Mouse (Mus musculus) MEL (cell line): Measurements from ENCODE around the gene S100a10. TPM values are rescaled to one million over a fixed set of nuclear protein-coding genes. Genes with fewer than 3 reads are reported as not detected.

ENCODE experiments used
- DNase-seq: peaks from one replicate; pipeline ENCODE4 v3.0.0; 2011; ENCODE audit warnings: low read depth, low spot score
- H3K27ac ChIP-seq: 2 replicates; pipeline ENCODE4 v1.5.1; 2012; ENCODE audit warnings: low read depth, mild to moderate bottlenecking, control low read depth, low read length, moderate library complexity; ENCODE audit not compliant: control insufficient read depth
- H3K27me3 ChIP-seq, 2 experiments: fragments of 150-350 bp in 1 of 2; sonication (generic) in 1 of 2; 2 replicates each; pipeline ENCODE4 v1.6.1; 2012; ENCODE audit warnings: low read length in 2 of 2, mild to moderate bottlenecking in 2 of 2, improper control_type of control experiment in 1 of 2, moderate library complexity in 1 of 2; ENCODE audit not compliant: insufficient read depth in 2 of 2, control insufficient read depth in 1 of 2
- H3K36me3 ChIP-seq, 2 experiments: 2 replicates each; pipeline ENCODE4 v1.6.1; 2012 to 2014; ENCODE audit warnings: low read length in 2 of 2, improper control_type of control experiment in 1 of 2, inconsistent platforms in 1 of 2, mild to moderate bottlenecking in 1 of 2; ENCODE audit not compliant: insufficient read depth in 2 of 2, control insufficient read depth in 1 of 2
- H3K4me1 ChIP-seq, 2 experiments: fragments of 150-350 bp in 1 of 2; sonication (generic) in 1 of 2; 2 replicates each; pipeline ENCODE4 v1.6.1; 2012; ENCODE audit warnings: low read length in 2 of 2, improper control_type of control experiment in 1 of 2, mild to moderate bottlenecking in 1 of 2; ENCODE audit not compliant: insufficient read depth in 2 of 2, control insufficient read depth in 1 of 2
- H3K4me3 ChIP-seq, 2 experiments: fragments of 150-350 bp in 1 of 2; sonication (generic) in 1 of 2; 2 replicates each; pipeline ENCODE4 v1.5.1; 2012; ENCODE audit warnings: low read depth in 2 of 2, low read length in 2 of 2, mild to moderate bottlenecking in 2 of 2, moderate library complexity in 2 of 2, control low read depth in 1 of 2, improper control_type of control experiment in 1 of 2; ENCODE audit not compliant: control insufficient read depth in 1 of 2, insufficient read depth in 1 of 2
- H3K79me2 ChIP-seq: 2 replicates; pipeline ENCODE4 v1.6.1; 2012; ENCODE audit warnings: mild to moderate bottlenecking, low read length, moderate library complexity; ENCODE audit not compliant: control insufficient read depth, poor library complexity, insufficient read depth
- H3K9ac ChIP-seq: 2 replicates; pipeline ENCODE4 v1.6.1; 2012; ENCODE audit warnings: low read depth, mild to moderate bottlenecking, control low read depth, low read length, moderate library complexity; ENCODE audit not compliant: control insufficient read depth, poor library complexity, severe bottlenecking
- H3K9me3 ChIP-seq: fragments of 150-350 bp; sonication (generic); replicated peaks from 2 replicates; pipeline ENCODE4 v1.6.1; 2012; ENCODE audit warnings: mild to moderate bottlenecking, low read length, improper control_type of control experiment, moderate library complexity; ENCODE audit not compliant: insufficient read depth
- CHD1 ChIP-seq: IDR thresholded peaks from 2 replicates; pipeline ENCODE4 v1.6.1; 2012; ENCODE audit warnings: low read depth, mild to moderate bottlenecking, inconsistent platforms, low read length, improper control_type of control experiment
- E2F4 ChIP-seq: IDR thresholded peaks from 2 replicates; pipeline ENCODE4 v1.6.1; 2011; ENCODE audit warnings: low read depth, low read length, improper control_type of control experiment, borderline replicate concordance
- HCFC1 ChIP-seq: IDR thresholded peaks from 2 replicates; pipeline ENCODE4 v1.6.1; 2012; ENCODE audit warnings: low read depth, mild to moderate bottlenecking, inconsistent platforms, low read length, improper control_type of control experiment, moderate library complexity
- JUND ChIP-seq: IDR thresholded peaks from 2 replicates; pipeline ENCODE4 v1.6.1; 2011; ENCODE audit warnings: low read depth, mild to moderate bottlenecking, improper control_type of control experiment, low read length
- KAT2A ChIP-seq: conservative IDR thresholded peaks from 2 replicates; pipeline ENCODE4 v1.6.1; 2012; ENCODE audit warnings: low read depth, low read length, improper control_type of control experiment, inconsistent platforms
- MAFK ChIP-seq: IDR thresholded peaks from 2 replicates; pipeline ENCODE4 v1.6.1; 2011; ENCODE audit warnings: low read depth, mild to moderate bottlenecking, low read length, improper control_type of control experiment, borderline replicate concordance
- MAX ChIP-seq: IDR thresholded peaks from 2 replicates; pipeline ENCODE4 v1.6.1; 2011; ENCODE audit warnings: low read length, improper control_type of control experiment
- MAZ ChIP-seq: IDR thresholded peaks from 2 replicates; pipeline ENCODE4 v1.6.1; 2012; ENCODE audit warnings: low read depth, mild to moderate bottlenecking, inconsistent platforms, low read length, improper control_type of control experiment
- MEF2A ChIP-seq: IDR thresholded peaks from 2 replicates; pipeline ENCODE4 v1.6.1; 2014; ENCODE audit warnings: low read depth, mild to moderate bottlenecking, inconsistent platforms, low read length, improper control_type of control experiment; ENCODE audit not compliant: poor library complexity, insufficient replicate concordance, severe bottlenecking; ENCODE audit errors: extremely low read depth
- NELFE ChIP-seq: IDR thresholded peaks from 2 replicates; pipeline ENCODE4 v1.6.1; 2011; ENCODE audit warnings: low read depth, low read length, improper control_type of control experiment
- POLR2A ChIP-seq, 2 experiments: IDR thresholded peaks; 2 replicates each; pipeline ENCODE4 v1.6.1; 2011 to 2012; ENCODE audit warnings: low read length in 2 of 2, mild to moderate bottlenecking in 2 of 2, control low read depth in 1 of 2, improper control_type of control experiment in 1 of 2, low read depth in 1 of 2, moderate library complexity in 1 of 2; ENCODE audit not compliant: control insufficient read depth in 1 of 2, insufficient read depth in 1 of 2, poor library complexity in 1 of 2
- TBP ChIP-seq: IDR thresholded peaks from 2 replicates; pipeline ENCODE4 v1.8.0; 2011; ENCODE audit warnings: low read depth, low read length, improper control_type of control experiment
- ZMIZ1 ChIP-seq: IDR thresholded peaks from 2 replicates; pipeline ENCODE4 v1.6.1; 2012; ENCODE audit warnings: low read depth, mild to moderate bottlenecking, inconsistent platforms, low read length, improper control_type of control experiment, moderate library complexity
- ZNF384 ChIP-seq: IDR thresholded peaks from 2 replicates; pipeline ENCODE4 v1.6.1; 2012; ENCODE audit warnings: low read depth, mild to moderate bottlenecking, inconsistent platforms, low read length, improper control_type of control experiment
- polyA plus RNA-seq, 2 experiments: library from polyadenylated mRNA; stranded (reverse) in 1 of 2; unstranded in 1 of 2; fragments of >175 nt in 1 of 2; fragments of >200 nt in 1 of 2; gene quantifications; 2 replicates each; pipeline versions ENCODE4 v1.2.1 to v1.2.4; 2012; ENCODE audit warnings: low replicate concordance in 2 of 2, low read depth in 1 of 2; ENCODE audit not compliant: insufficient read length in 2 of 2, insufficient read depth in 1 of 2, missing spikeins in 1 of 2
- total RNA-seq: library from RNA; depleted of rRNA; stranded (reverse); fragments of 300-350 nt; gene quantifications from 2 replicates; pipeline ENCODE4 v1.2.3, GENCODE M21; 2012; rRNA removed

Gene S100a10
- total RNA-seq = 81.1 and 108 TPM in 2 replicates
- polyA plus RNA-seq = 10 to 100 TPM in 1 of 2 experiments, not detected in 1; 92.5 TPM

GRCm38 (mm10) chr3:93554981-93555877 is at the start of gene S100a10:
S100a10 (plus strand) TSS chr3:93555080.
- H3K79me2 ChIP-seq = no peaks in the 10 kb centered on the region; the same call in 1 of the 2 replicates
- peaks cover 5 to 20% of the 10 kb centered on the region in 2 experiments for H3K4me1 ChIP-seq
- peak within 1 kb of the TSS; percentile 73 to 95 for H3K4me3 ChIP-seq
- 0 out of 2 replicates have a peak, but pooled peaks have one; percentile 15 for TF ChIP-seq TBP
- TF ChIP-seq E2F4 = 0 out of 2 replicates have a peak, but pooled peaks have one; percentile 14
- no peak for TF ChIP-seq HCFC1
- 0 out of 2 replicates have a peak, but pooled peaks have one; percentile 13 for TF ChIP-seq JUND
- peak; percentile 27 to 73; a peak in 3 of 4 replicates for TF ChIP-seq POLR2A (IDR thresholded peaks at IDR 0.05; ENCODE audit: control insufficient read depth in 1 of 2, insufficient read depth in 1 of 2, low read depth in 1 of 2, low read length in 2 of 2, poor library complexity in 1 of 2)
- peak; percentile 80; the same call in 1 of the 2 replicates for TF ChIP-seq ZMIZ1
- no peak for TF ChIP-seq KAT2A
- TF ChIP-seq MEF2A = no peak
- TF ChIP-seq CHD1 = 0 out of 2 replicates have a peak, but pooled peaks have one; percentile 7
- TF ChIP-seq NELFE = peak; percentile 60
- TF ChIP-seq MAZ = peak; percentile 43; the same call in 1 of the 2 replicates
- 0 out of 2 replicates have a peak, but pooled peaks have one; percentile 17 for TF ChIP-seq MAX
- H3K36me3 ChIP-seq = peaks cover 0 to 13% of the 10 kb centered on the region in 2 experiments; a peak in 2 of 4 replicates
- DNase-seq = peak; percentile 82
- no peaks in the 10 kb centered on the region for H3K9me3 ChIP-seq
- H3K27me3 ChIP-seq = no peaks in the 10 kb centered on the region
- peak within 1 kb of the TSS; percentile 59 for H3K27ac ChIP-seq
- peak within 1 kb of the TSS; percentile 69 for H3K9ac ChIP-seq

GRCm38 (mm10) chr3:93505960-93506863 is 48.7 kb upstream of the S100a10 start:
- no peak for TF ChIP-seq ZNF384
- TF ChIP-seq KAT2A = no peak
- no peak for TF ChIP-seq TBP
- TF ChIP-seq MAFK = peak; percentile 37; the same call in 1 of the 2 replicates

More at GRCm38 (mm10) chr3:93505960-93506863, 48.7 kb upstream of the S100a10 start:
- no peak overlapping the region for H3K4me3 ChIP-seq
- DNase-seq = peak; percentile 9
- H3K36me3 ChIP-seq = no peaks in the 10 kb centered on the region
- H3K27me3 ChIP-seq = peaks cover 0 to 4% of the 10 kb centered on the region in 2 experiments; a peak in 2 of 4 replicates
- H3K4me1 ChIP-seq = no peaks in the 10 kb centered on the region; a peak in 1 of 4 replicates
- H3K27ac ChIP-seq = no peak overlapping the region
- no peak overlapping the region for H3K9ac ChIP-seq
- no peaks in the 10 kb centered on the region for H3K9me3 ChIP-seq
- H3K79me2 ChIP-seq = no peaks in the 10 kb centered on the region
